Mouse (Mus musculus): ENCODE measurements around the gene Rtkn. TPM values are rescaled to one million over a fixed set of nuclear protein-coding genes. Genes with fewer than 3 reads are reported as not detected.
A peak's percentile ranks its signal among the peaks of the same experiment; 100 is the strongest.

The Rtkn gene
- polyA plus RNA-seq, 1 experiment, result 169 TPM

GRCm38 (mm10) chr6:83101688-83102556, 33.3 kb upstream of the Rtkn start:
- peak overlapping the region; percentile 53 for H3K4me3 ChIP-seq (ENCODE audit: insufficient read depth, low read length)
- H3K27ac ChIP-seq (ENCODE audit: insufficient read depth, low read length), result peak overlapping the region; percentile 8
- peaks cover 4% of the 10 kb centered on the region for H3K4me1 ChIP-seq (ENCODE audit: control insufficient read depth, insufficient read depth, low read length)
- 0 out of 2 replicates have a peak, but pooled peaks have one; percentile 19 for TF ChIP-seq POLR2A (IDR thresholded peaks at IDR 0.05; ENCODE audit: extremely low read depth, insufficient read depth, low read length)
- TF ChIP-seq CTCF (IDR thresholded peaks at IDR 0.05; ENCODE audit: extremely low read depth, insufficient read depth, low read length), result no peak

- TF ChIP-seq CTCF (IDR thresholded peaks at IDR 0.05; ENCODE audit: extremely low read depth, insufficient read depth, low read length) (no peak), POLR2A (IDR thresholded peaks at IDR 0.05; ENCODE audit: extremely low read depth, insufficient read depth, low read length) (no peak)
- Histone ChIP-seq H3K27ac (ENCODE audit: insufficient read depth, low read length) (no peak overlapping the region), H3K4me3 (ENCODE audit: insufficient read depth, low read length) (peak overlapping the region; percentile 53), H3K4me1 (ENCODE audit: control insufficient read depth, insufficient read depth, low read length) (peaks cover 6% of the 10 kb centered on the region)
Observed at GRCm38 (mm10) chr6:83103130-83103650, 32.1 kb upstream of the Rtkn start.

- H3K27ac ChIP-seq (ENCODE audit: insufficient read depth, low read length), result no peak overlapping the region
Observed at GRCm38 (mm10) chr6:83104158-83104557, 31.1 kb upstream of the Rtkn start.

GRCm38 (mm10) chr6:83107566-83108400, 27.5 kb upstream of the Rtkn start:
- peak; percentile 66 for TF ChIP-seq CTCF (IDR thresholded peaks at IDR 0.05; ENCODE audit: extremely low read depth, insufficient read depth, low read length)
- TF ChIP-seq POLR2A (IDR thresholded peaks at IDR 0.05; ENCODE audit: extremely low read depth, insufficient read depth, low read length), result no peak
- Histone ChIP-seq H3K4me3 (ENCODE audit: insufficient read depth, low read length) (no peak overlapping the region; the same call in 1 of the 2 replicates), H3K4me1 (ENCODE audit: control insufficient read depth, insufficient read depth, low read length) (peaks cover 5% of the 10 kb centered on the region), H3K27ac (ENCODE audit: insufficient read depth, low read length) (no peak overlapping the region)

More at GRCm38 (mm10) chr6:83104158-83104557, 31.1 kb upstream of the Rtkn start:
- H3K4me1 ChIP-seq (ENCODE audit: control insufficient read depth, insufficient read depth, low read length), result peaks cover 6% of the 10 kb centered on the region
- H3K4me3 ChIP-seq (ENCODE audit: insufficient read depth, low read length), result no peak overlapping the region
- no peak for TF ChIP-seq CTCF (IDR thresholded peaks at IDR 0.05; ENCODE audit: extremely low read depth, insufficient read depth, low read length)
- TF ChIP-seq POLR2A (IDR thresholded peaks at IDR 0.05; ENCODE audit: extremely low read depth, insufficient read depth, low read length), result no peak

GRCm38 (mm10) chr6:83108762-83109668, 26.2 kb upstream of the Rtkn start, which contains the start of gene Mrpl53:
Gene Mrpl53, plus strand, starts transcription at chr6:83109040.
- TF ChIP-seq CTCF (IDR thresholded peaks at IDR 0.05; ENCODE audit: extremely low read depth, insufficient read depth, low read length) (no peak), POLR2A (IDR thresholded peaks at IDR 0.05; ENCODE audit: extremely low read depth, insufficient read depth, low read length) (peak; percentile 88)
- peak within 1 kb of the TSS; percentile 84 for H3K27ac ChIP-seq (ENCODE audit: insufficient read depth, low read length)

GRCm38 (mm10) chr6:83111510-83112136, 23.6 kb upstream of the Rtkn start:
- Histone ChIP-seq H3K4me3 (ENCODE audit: insufficient read depth, low read length) (no peak overlapping the region), H3K27ac (ENCODE audit: insufficient read depth, low read length) (no peak overlapping the region), H3K4me1 (ENCODE audit: control insufficient read depth, insufficient read depth, low read length) (peaks cover 3% of the 10 kb centered on the region; the same call in 1 of the 2 replicates)
- TF ChIP-seq POLR2A (IDR thresholded peaks at IDR 0.05; ENCODE audit: extremely low read depth, insufficient read depth, low read length) (no peak), CTCF (IDR thresholded peaks at IDR 0.05; ENCODE audit: extremely low read depth, insufficient read depth, low read length) (no peak)

More at GRCm38 (mm10) chr6:83108762-83109668, 26.2 kb upstream of the Rtkn start, which contains the start of gene Mrpl53:
- H3K4me1 ChIP-seq (ENCODE audit: control insufficient read depth, insufficient read depth, low read length), result peaks cover 5% of the 10 kb centered on the region
- peak within 1 kb of the TSS; percentile 98 for H3K4me3 ChIP-seq (ENCODE audit: insufficient read depth, low read length)

GRCm38 (mm10) chr6:83115011-83115671, 20.1 kb upstream of the Rtkn start, which contains the start of gene Mogs:
Gene Mogs, plus strand, starts transcription at chr6:83115496.
- peak within 1 kb of the TSS; percentile 64 for H3K4me3 ChIP-seq (ENCODE audit: insufficient read depth, low read length)
- no peaks in the 10 kb centered on the region for H3K4me1 ChIP-seq (ENCODE audit: control insufficient read depth, insufficient read depth, low read length)
- TF ChIP-seq CTCF (IDR thresholded peaks at IDR 0.05; ENCODE audit: extremely low read depth, insufficient read depth, low read length) (no peak), POLR2A (IDR thresholded peaks at IDR 0.05; ENCODE audit: extremely low read depth, insufficient read depth, low read length) (peak; percentile 95)
- H3K27ac ChIP-seq (ENCODE audit: insufficient read depth, low read length), result peak within 1 kb of the TSS; percentile 19; the same call in 1 of the 2 replicates

Measured in cortical plate, adult 2 months (tissue).